Mouse (Mus musculus) small intestine, adult 2 months (tissue): Measurements from ENCODE around the gene Ptprj.

Experiments
- CTCF ChIP-seq: fragments of 200-500 bp; IDR thresholded peaks from 2 replicates; pipeline ENCODE4 v1.5.1; 2012; ENCODE audit warnings: low read depth, mild to moderate bottlenecking, control low read depth, inconsistent platforms, low read length, moderate library complexity, mixed read lengths; ENCODE audit not compliant: insufficient replicate concordance, insufficient read length; ENCODE audit errors: extremely low read depth
- POLR2A ChIP-seq: fragments of 200-500 bp; IDR thresholded peaks from 2 replicates; pipeline ENCODE4 v1.6.1; 2012; ENCODE audit warnings: low read depth, mild to moderate bottlenecking, control low read depth, inconsistent platforms, low read length, moderate library complexity

DNA sequence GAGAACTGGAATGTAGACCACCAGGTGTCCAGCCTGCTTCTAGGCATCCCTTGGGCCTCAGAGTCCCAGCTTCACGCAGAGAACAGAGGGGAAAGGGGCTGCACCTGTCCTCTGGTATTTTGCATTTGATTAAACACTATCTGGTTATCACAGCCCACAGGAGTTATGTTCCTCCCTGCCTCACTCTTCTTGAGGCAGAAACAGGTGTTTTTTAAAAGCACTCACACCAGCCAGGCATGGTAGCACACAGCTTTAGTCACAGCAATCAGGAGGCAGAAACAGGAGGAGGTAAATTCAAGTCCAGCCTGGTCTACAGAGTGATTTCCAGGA, 1.3 kb upstream of the Ptprj start:
- TF ChIP-seq CTCF (no peak), POLR2A (no peak)
